Mouse (Mus musculus): ENCODE results near the gene Mllt6.
"Not testable (repeated sequence)": the region's sequence is repeated elsewhere in the genome, so short reads cannot be mapped to it uniquely, and the experiment has no call there.

Gene Mllt6

GRCm38 (mm10) chr11:97648541-97648940, 14.7 kb upstream of the Mllt6 start:
- DNase-seq = not testable (repeated sequence)

- DNase-seq = no peak
These were observed 12.9 kb upstream of the Mllt6 start for GRCm38 (mm10) chr11:97650341-97650740.

GRCm38 (mm10) chr11:97653376-97653775, 9.8 kb upstream of the Mllt6 start:
- DNase-seq = not testable (repeated sequence)

- no peak for DNase-seq
These were observed 9.0 kb upstream of the Mllt6 start for GRCm38 (mm10) chr11:97654210-97654609.

- no peak for DNase-seq
These were observed 6.8 kb upstream of the Mllt6 start for GRCm38 (mm10) chr11:97656269-97656971.

- no peak for DNase-seq
These were observed 5.8 kb upstream of the Mllt6 start for GRCm38 (mm10) chr11:97657184-97657945.

GRCm38 (mm10) chr11:97657967-97658366, 5.2 kb upstream of the Mllt6 start:
- not testable (repeated sequence) for DNase-seq

- no peak for DNase-seq
These were observed 4.4 kb upstream of the Mllt6 start for GRCm38 (mm10) chr11:97658751-97659266.

GRCm38 (mm10) chr11:97659267-97659989, 3.8 kb upstream of the Mllt6 start:
- no peak for DNase-seq

- DNase-seq = peak; percentile 83
These were observed 3.1 kb upstream of the Mllt6 start for GRCm38 (mm10) chr11:97659990-97660714.

GRCm38 (mm10) chr11:97660734-97661647, 2.2 kb upstream of the Mllt6 start:
- peak; percentile 19 for DNase-seq

- DNase-seq = peak; percentile 84
These were observed 1.5 kb upstream of the Mllt6 start for GRCm38 (mm10) chr11:97661648-97662133.

- DNase-seq = peak; percentile 59
These were observed 864 bp upstream of the Mllt6 start for GRCm38 (mm10) chr11:97662207-97662892.

- DNase-seq = peak; percentile 50
These were observed 519 bp downstream of the Mllt6 start for GRCm38 (mm10) chr11:97663528-97664338.

GRCm38 (mm10) chr11:97664339-97664665, 1.1 kb downstream of the Mllt6 start:
- DNase-seq = peak; percentile 33

- peak; percentile 59 for DNase-seq
These were observed 1.6 kb downstream of the Mllt6 start for GRCm38 (mm10) chr11:97664771-97665240.

GRCm38 (mm10) chr11:97665431-97665830, 2.2 kb downstream of the Mllt6 start:
- no peak for DNase-seq

- DNase-seq = no peak
These were observed 3.0 kb downstream of the Mllt6 start for GRCm38 (mm10) chr11:97666221-97666620.

GRCm38 (mm10) chr11:97666794-97667193, 3.6 kb downstream of the Mllt6 start:
- no peak for DNase-seq

- no peak for DNase-seq
These were observed 4.9 kb downstream of the Mllt6 start for GRCm38 (mm10) chr11:97668160-97668559.
